Mouse (Mus musculus): Measurements from ENCODE around the gene Lrrc36. TPM values are rescaled to one million over a fixed set of nuclear protein-coding genes. Genes with fewer than 3 reads are reported as not detected.

The Lrrc36 gene
- total and polyA plus RNA-seq, 3 experiments, result 0.19 to 0.34 (median 0.26) TPM

DNA sequence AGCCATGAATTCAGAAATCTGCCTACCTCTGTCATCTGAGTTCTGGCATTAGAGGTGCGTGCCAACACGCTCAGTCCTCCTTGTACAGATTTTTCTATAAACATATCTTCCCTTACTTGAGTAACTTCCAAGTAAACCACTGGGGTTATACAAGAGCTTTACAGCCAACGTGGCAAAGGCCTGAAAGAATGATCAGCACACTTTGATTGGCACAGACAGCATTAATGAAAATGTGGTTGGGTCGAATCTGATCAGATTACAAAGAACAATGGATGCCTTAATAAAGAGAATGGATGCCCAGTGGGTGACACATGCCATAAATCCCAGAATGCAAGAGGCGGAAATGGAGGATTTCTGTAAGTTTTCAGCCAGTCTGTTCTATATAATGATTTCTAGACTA, 22.8 kb downstream of the Lrrc36 start:
- Histone ChIP-seq H3K4me2 (ENCODE audit: insufficient read depth, low read depth, poor library complexity, severe bottlenecking) (no peak overlapping the region), H3K4me1 (ENCODE audit: control insufficient read depth in 1 of 2, insufficient read depth in 2 of 2) (no peaks in the 10 kb centered on the region), H3K27me3 (replicated peaks) (peaks cover 32% of the 10 kb centered on the region), H3K4me3 (replicated peaks in 1 of 3; ENCODE audit: low read depth in 2 of 3, low read length in 2 of 3, poor library complexity in 1 of 3) (no peak overlapping the region), H3K36me3 (replicated peaks in 1 of 2; ENCODE audit: control insufficient read depth in 1 of 2, insufficient read depth in 1 of 2, low read length in 1 of 2) (no peaks in the 10 kb centered on the region), H3K9ac (ENCODE audit: insufficient read depth, low read depth) (no peak overlapping the region), H3K27ac (ENCODE audit: insufficient read depth, low read depth) (no peak overlapping the region), H3K9me3 (replicated peaks; ENCODE audit: low read length) (no peaks in the 10 kb centered on the region), H3K79me2 (replicated peaks; ENCODE audit: control insufficient read depth, extremely low read depth, insufficient read depth, poor library complexity, severe bottlenecking) (no peaks in the 10 kb centered on the region)
- in situ Hi-C loops (cut with MboI; ENCODE audit: low pct_ligation_motif_present, low pct_unique_long_range_greater_than_20kb, low sequenced_read_pairs), result loop anchor here (5.0 kb wide), 1 partner anchor 36 kb away; the partner anchor contains the start of gene Tppp3
- no peak for DNase-seq (ENCODE audit: extremely low read depth)
- dilution Hi-C loops (cut with MboI; ENCODE audit: extremely low pct_ligation_motif_present, extremely low pct_unique_long_range_greater_than_20kb, low sequenced_read_pairs), result no loop called here
- no peak for TF ChIP-seq ELF1 (IDR thresholded peaks at IDR 0.05; ENCODE audit: low read depth, low read length)
- no peak for TF ChIP-seq POLR2A (IDR thresholded peaks at IDR 0.05; ENCODE audit: low read depth, low read length)
- TF ChIP-seq BHLHE40 (IDR thresholded peaks at IDR 0.05; ENCODE audit: low read depth, low read length), result no peak
- no peak for TF ChIP-seq CHD1 (IDR thresholded peaks at IDR 0.05; ENCODE audit: low read depth, low read length)

DNA sequence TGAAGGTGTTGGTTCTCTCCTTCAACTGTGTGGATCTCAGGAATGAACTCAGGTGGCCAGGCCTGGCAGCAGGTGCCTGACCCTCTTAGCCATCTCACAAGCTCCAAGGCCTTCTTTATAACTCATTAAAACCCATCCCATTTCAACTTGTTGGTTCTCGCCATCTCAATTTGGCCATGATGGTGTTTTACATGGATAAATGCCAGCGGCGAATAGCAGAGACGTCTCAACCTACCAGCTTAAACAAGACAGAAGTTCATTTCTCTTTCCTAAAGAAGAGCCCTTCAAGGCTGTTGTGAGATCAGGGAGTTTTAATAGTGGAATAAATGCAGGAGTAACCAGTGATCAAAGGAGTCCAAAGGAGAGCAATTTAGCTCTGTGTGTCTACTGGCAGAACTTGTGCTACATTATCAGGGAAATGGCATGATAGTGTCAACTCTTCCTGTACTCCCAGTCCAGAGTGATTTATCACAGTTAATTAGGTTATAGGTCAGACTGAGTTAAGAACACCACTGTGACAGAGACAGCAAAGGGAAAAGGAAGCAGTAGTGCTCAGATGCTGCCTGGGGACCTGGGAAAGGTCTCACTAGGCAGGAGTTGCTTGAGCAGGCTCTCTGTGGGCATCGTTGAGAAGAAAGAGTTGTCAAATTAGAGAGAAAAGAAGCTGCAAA, 23.8 kb downstream of the Lrrc36 start:
- Histone ChIP-seq H3K27ac (ENCODE audit: insufficient read depth, low read depth) (no peak overlapping the region), H3K27me3 (replicated peaks) (peaks cover 36% of the 10 kb centered on the region), H3K9ac (ENCODE audit: insufficient read depth, low read depth) (no peak overlapping the region), H3K4me1 (ENCODE audit: control insufficient read depth in 1 of 2, insufficient read depth in 2 of 2) (no peaks in the 10 kb centered on the region), H3K36me3 (replicated peaks in 1 of 2; ENCODE audit: control insufficient read depth in 1 of 2, insufficient read depth in 1 of 2, low read length in 1 of 2) (no peaks in the 10 kb centered on the region), H3K79me2 (replicated peaks; ENCODE audit: control insufficient read depth, extremely low read depth, insufficient read depth, poor library complexity, severe bottlenecking) (no peaks in the 10 kb centered on the region), H3K9me3 (replicated peaks; ENCODE audit: low read length) (no peaks in the 10 kb centered on the region), H3K4me2 (ENCODE audit: insufficient read depth, low read depth, poor library complexity, severe bottlenecking) (no peak overlapping the region), H3K4me3 (replicated peaks in 1 of 3; ENCODE audit: low read depth in 2 of 3, low read length in 2 of 3, poor library complexity in 1 of 3) (no peak overlapping the region)
- TF ChIP-seq GABPA (IDR thresholded peaks at IDR 0.05; ENCODE audit: insufficient replicate concordance, low read depth, low read length), result no peak
- no peak for DNase-seq (ENCODE audit: extremely low read depth)
- dilution Hi-C loops (cut with MboI; ENCODE audit: extremely low pct_ligation_motif_present, extremely low pct_unique_long_range_greater_than_20kb, low sequenced_read_pairs), result no loop called here
- in situ Hi-C loops (cut with MboI; ENCODE audit: low pct_ligation_motif_present, low pct_unique_long_range_greater_than_20kb, low sequenced_read_pairs), result loop anchor here (5.0 kb wide), 1 partner anchor 35 kb away; the partner anchor contains the start of gene Tppp3

DNA sequence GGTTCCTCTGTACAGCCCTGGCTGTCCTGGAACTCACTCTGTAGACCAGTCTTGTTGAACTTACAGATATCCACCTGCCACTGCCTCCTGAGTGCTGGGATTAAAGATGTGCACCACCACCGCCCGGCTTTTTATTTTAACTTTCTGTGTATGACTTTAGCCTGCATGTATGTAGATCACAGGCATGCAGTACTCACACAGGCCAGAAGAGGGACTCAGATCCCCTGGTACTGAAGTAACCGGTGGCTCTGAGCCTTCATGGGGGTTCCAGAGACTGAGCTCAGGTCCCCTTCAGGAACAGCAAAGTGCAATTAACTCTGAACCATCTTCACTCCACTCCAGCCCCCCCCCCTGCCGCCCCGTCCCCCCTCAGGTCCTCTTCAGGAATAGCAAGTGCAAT, 25.5 kb downstream of the Lrrc36 start:
- no peaks in the 10 kb centered on the region for H3K4me1 ChIP-seq (ENCODE audit: control insufficient read depth in 1 of 2, insufficient read depth in 2 of 2)
- peak; percentile 62 for DNase-seq (ENCODE audit: extremely low read depth)
- H3K4me2 ChIP-seq (ENCODE audit: insufficient read depth, low read depth, poor library complexity, severe bottlenecking), result no peak overlapping the region
- H3K27me3 ChIP-seq (replicated peaks), result peaks cover 45% of the 10 kb centered on the region
- TF ChIP-seq RAD21 (IDR thresholded peaks at IDR 0.05; ENCODE audit: low read depth, low read length), result peak; percentile 53
- no peak for TF ChIP-seq USF2 (conservative IDR thresholded peaks at IDR 0.05; ENCODE audit: low read depth, low read length)
- peak; percentile 38 to 67; a peak in 3 of 4 replicates for TF ChIP-seq CTCF (conservative IDR thresholded peaks at IDR 0.05 in 1 of 2, IDR thresholded peaks at IDR 0.05 in 1 of 2; ENCODE audit: low read depth in 2 of 2, low read length in 2 of 2)
- peak; percentile 51 for TF ChIP-seq SMC3 (IDR thresholded peaks at IDR 0.05; ENCODE audit: low read depth, low read length)
- TF ChIP-seq MXI1 (IDR thresholded peaks at IDR 0.05; ENCODE audit: low read depth, low read length), result no peak
- no peak for TF ChIP-seq BHLHE40 (IDR thresholded peaks at IDR 0.05; ENCODE audit: low read depth, low read length)
- H3K9me3 ChIP-seq (replicated peaks; ENCODE audit: low read length), result no peaks in the 10 kb centered on the region
- no peak overlapping the region for H3K27ac ChIP-seq (ENCODE audit: insufficient read depth, low read depth)
- no peaks in the 10 kb centered on the region for H3K79me2 ChIP-seq (replicated peaks; ENCODE audit: control insufficient read depth, extremely low read depth, insufficient read depth, poor library complexity, severe bottlenecking)
- no peaks in the 10 kb centered on the region for H3K36me3 ChIP-seq (replicated peaks in 1 of 2; ENCODE audit: control insufficient read depth in 1 of 2, insufficient read depth in 1 of 2, low read length in 1 of 2)
- dilution Hi-C loops (cut with MboI; ENCODE audit: extremely low pct_ligation_motif_present, extremely low pct_unique_long_range_greater_than_20kb, low sequenced_read_pairs) (no loop called here), in situ Hi-C loops (cut with MboI; ENCODE audit: low pct_ligation_motif_present, low pct_unique_long_range_greater_than_20kb, low sequenced_read_pairs) (loop anchor here (5.0 kb wide), 1 partner anchor 33 kb away; the partner anchor contains the start of gene Tppp3)
- H3K9ac ChIP-seq (ENCODE audit: insufficient read depth, low read depth), result no peak overlapping the region
- H3K4me3 ChIP-seq (replicated peaks in 1 of 3; ENCODE audit: low read depth in 2 of 3, low read length in 2 of 3, poor library complexity in 1 of 3), result no peak overlapping the region
